In genomic region chr3:138064732-138065645, GRCm38 (mm10) we compare ENCODE assay signal across 8 mouse cellular contexts. TPM values are rescaled to one million over a fixed set of nuclear protein-coding genes. Genes with fewer than 3 reads are reported as not detected.
DNase-seq lines count a peak whose midpoint lies in the region; ATAC-seq and TF ChIP-seq lines count a peak whose summit lies in the region.

1110002E22Rik (plus strand) TSS chr3:138065052.

- no peak for ATAC-seq in forebrain, embryonic 12.5 days (ENCODE audit: low FRiP score)
- peak; percentile 21 for ATAC-seq in hindbrain, embryonic 16.5 days
- no peak for ATAC-seq in erythroid progenitor cell, adult 5-6 weeks (replicated peaks; ENCODE audit: low FRiP score, poor library complexity, severe bottlenecking)
- ATAC-seq in liver, postnatal 0 days: no peak

- H3K36me3 ChIP-seq in forebrain, embryonic 10.5 days (replicated peaks): no peaks in the 10 kb centered on the region
- H3K36me3 ChIP-seq in forebrain, embryonic 12.5 days (replicated peaks): no peaks in the 10 kb centered on the region
- peaks cover 8% of the 10 kb centered on the region for H3K36me3 ChIP-seq in C2C12 (ENCODE audit: control insufficient read depth, insufficient read depth)
- H3K36me3 ChIP-seq in hindbrain, embryonic 16.5 days (ENCODE audit: control insufficient read depth, insufficient read depth, low read length): no peaks in the 10 kb centered on the region
- no peaks in the 10 kb centered on the region for H3K36me3 ChIP-seq in liver, postnatal 0 days (replicated peaks; ENCODE audit: insufficient read depth, low read length)

- peaks cover 54% of the 10 kb centered on the region for H3K79me2 ChIP-seq in C2C12 (ENCODE audit: control insufficient read depth, insufficient read depth)

- peaks cover 20% of the 10 kb centered on the region for H3K4me1 ChIP-seq in forebrain, embryonic 10.5 days
- H3K4me1 ChIP-seq in forebrain, embryonic 12.5 days: peaks cover 17% of the 10 kb centered on the region
- peaks cover 15% of the 10 kb centered on the region for H3K4me1 ChIP-seq in hindbrain, embryonic 16.5 days (ENCODE audit: control insufficient read depth, insufficient read depth, low read depth, low read length)
- H3K4me1 ChIP-seq in liver, postnatal 0 days (ENCODE audit: insufficient read depth): no peaks in the 10 kb centered on the region

- peak within 1 kb of the TSS; percentile 82 for H3ac ChIP-seq in C2C12 (ENCODE audit: control insufficient read depth, insufficient read length, low read depth)

- H3K79me3 ChIP-seq in C2C12 (ENCODE audit: low read depth): peaks cover 47% of the 10 kb centered on the region

- H3K4me3 ChIP-seq in forebrain, embryonic 10.5 days: no peak within 1 kb of the TSS
- H3K4me3 ChIP-seq in forebrain, embryonic 12.5 days (replicated peaks): no peak within 1 kb of the TSS
- peak within 1 kb of the TSS; percentile 51 for H3K4me3 ChIP-seq in C2C12 (ENCODE audit: insufficient read depth, poor library complexity, severe bottlenecking)
- H3K4me3 ChIP-seq in hindbrain, embryonic 16.5 days (ENCODE audit: low read length): no peak within 1 kb of the TSS
- no peak within 1 kb of the TSS for H3K4me3 ChIP-seq in liver, postnatal 0 days (ENCODE audit: low read depth, low read length)

- no peak for DNase-seq in forebrain, embryonic 10.5 days (ENCODE audit: extremely low spot score, low spot score)
- peak; percentile 29 for DNase-seq in gastrocnemius, postnatal 14 days
- no peak for DNase-seq in B cell, adult 2 months
- no peak for DNase-seq in liver, postnatal 0 days

- 0 out of 2 replicates have a peak, but pooled peaks cover 3% of the 10 kb centered on the region for H3K9me3 ChIP-seq in forebrain, embryonic 10.5 days
- no peaks in the 10 kb centered on the region for H3K9me3 ChIP-seq in forebrain, embryonic 12.5 days
- H3K9me3 ChIP-seq in hindbrain, embryonic 16.5 days (ENCODE audit: control insufficient read depth, low read length): no peaks in the 10 kb centered on the region
- H3K9me3 ChIP-seq in liver, postnatal 0 days (ENCODE audit: low read length): no peaks in the 10 kb centered on the region

- no peak within 1 kb of the TSS for H3K9ac ChIP-seq in forebrain, embryonic 12.5 days
- H3K9ac ChIP-seq in hindbrain, embryonic 16.5 days (ENCODE audit: low read depth, low read length): no peak within 1 kb of the TSS
- H3K9ac ChIP-seq in liver, postnatal 0 days (replicated peaks): no peak within 1 kb of the TSS

- TF ChIP-seq EP300 in liver, postnatal 0 days (IDR thresholded peaks at IDR 0.05; ENCODE audit: low read depth): no peak

- intact Hi-C loops in gastrocnemius, postnatal 14 days (cut with DNase I; ENCODE audit: low total_unique reads): no loop called here

- 79% methylated on average over 33 of the region's 33 CpGs for WGBS in forebrain, embryonic 10.5 days
- 80% methylated on average over 33 of the region's 33 CpGs for WGBS in forebrain, embryonic 12.5 days
- WGBS in hindbrain, embryonic 16.5 days: 61% methylated on average over 32 of the region's 33 CpGs
- WGBS in liver, postnatal 0 days (ENCODE audit: insufficient replicate concordance): 76% methylated on average over 33 of the region's 33 CpGs

- no peak for TF ChIP-seq CTCF in C2C12 (IDR thresholded peaks at IDR 0.05; ENCODE audit: control insufficient read depth, insufficient read depth, insufficient read length)
- no peak for TF ChIP-seq CTCF in liver, postnatal 0 days (IDR thresholded peaks at IDR 0.05; ENCODE audit: low read depth)

- no peak within 1 kb of the TSS for H3K4me2 ChIP-seq in forebrain, embryonic 12.5 days
- no peak within 1 kb of the TSS for H3K4me2 ChIP-seq in hindbrain, embryonic 16.5 days (ENCODE audit: low read length)
- no peak within 1 kb of the TSS for H3K4me2 ChIP-seq in liver, postnatal 0 days (ENCODE audit: low read depth, low read length)

- H3K27ac ChIP-seq in forebrain, embryonic 10.5 days: peak within 1 kb of the TSS; percentile 31; the same call in 1 of the 2 replicates
- H3K27ac ChIP-seq in forebrain, embryonic 12.5 days: no peak within 1 kb of the TSS
- H3K27ac ChIP-seq in hindbrain, embryonic 16.5 days (ENCODE audit: low read depth, low read length): no peak within 1 kb of the TSS
- no peak within 1 kb of the TSS for H3K27ac ChIP-seq in liver, postnatal 0 days (ENCODE audit: low read depth)

- H3K27me3 ChIP-seq in forebrain, embryonic 10.5 days (ENCODE audit: poor library complexity, severe bottlenecking): peaks cover 12% of the 10 kb centered on the region; the same call in 1 of the 2 replicates
- 0 out of 2 replicates have a peak, but pooled peaks cover 8% of the 10 kb centered on the region for H3K27me3 ChIP-seq in forebrain, embryonic 12.5 days
- no peaks in the 10 kb centered on the region for H3K27me3 ChIP-seq in C2C12 (ENCODE audit: control insufficient read depth, insufficient read depth, insufficient read length)
- H3K27me3 ChIP-seq in hindbrain, embryonic 16.5 days (replicated peaks; ENCODE audit: control insufficient read depth, insufficient read depth, low read length): no peaks in the 10 kb centered on the region
- H3K27me3 ChIP-seq in liver, postnatal 0 days (ENCODE audit: insufficient read depth, low read length): no peaks in the 10 kb centered on the region

TF ChIP-seq in C2C12, 6 proteins besides CTCF, POLR2A, EP300 and RAD21:
- TF ChIP-seq MAX (IDR thresholded peaks at IDR 0.05) (peak; percentile 33), CEBPB (IDR thresholded peaks at IDR 0.05; ENCODE audit: low read depth) (no peak)

RNA-seq across cellular contexts. Expression of gene 1110002E22Rik, which starts in this region (rescaled TPM):
- polyA plus RNA-seq in forebrain, embryonic 10.5 days (2016; fragmentation: Nextera tagmentation; extraction: Ambion mirVana): 0.02 TPM in 1 of 2 replicates, not detected in the other
- polyA plus RNA-seq in forebrain, embryonic 12.5 days (2016; fragmentation: Nextera tagmentation; extraction: Ambion mirVana): 0.03 and 0.08 TPM in 2 replicates
- polyA plus RNA-seq in C2C12 (2012; fragmentation: generic; extraction: Trizol): 6.5 TPM
- total RNA-seq in gastrocnemius, postnatal 14 days (2021): 100 to 1,000 TPM; 105 to 170 TPM
- 0.06 and 0.40 TPM in 2 replicates for polyA plus RNA-seq in hindbrain, embryonic 16.5 days (2015; fragmentation: Nextera tagmentation; extraction: Ambion mirVana)
- total RNA-seq in erythroid progenitor cell, adult 5-6 weeks (2015; ENCODE audit: low replicate concordance): not detected in 2 replicates
- not detected in 2 replicates for total RNA-seq in erythroid progenitor cell, adult 5-6 weeks (2017; ENCODE audit: low replicate concordance)
- 0.01 and 0.06 TPM in 2 replicates for polyA plus RNA-seq in liver, postnatal 0 days (2015; fragmentation: Nextera tagmentation; extraction: Ambion mirVana)

Comparison
In these comparisons a context has a peak if more than half of its experiments do, and no peak if none do; other contexts are left out.
1. RNA of gene 1110002E22Rik (total RNA-seq): 105 to 170 TPM in gastrocnemius, postnatal 14 days; not detected in erythroid progenitor cell, adult 5-6 weeks; every median in the first group is over 100 times any median in the second.
2. Peak in ATAC-seq in hindbrain, embryonic 16.5 days; RNA of the gene not detected or under 1 TPM.